Mouse (Mus musculus) kidney, postnatal 10 days (tissue): ENCODE results near the gene Vapa.
"Not testable (repeated sequence)": the region's sequence is repeated elsewhere in the genome, so short reads cannot be mapped to it uniquely, and the experiment has no call there.

ENCODE experiments used
- DNase-seq: peaks from one replicate; pipeline ENCODE4 v3.0.0; 2021; ENCODE audit warnings: mixed read lengths

Vapa gene

GRCm38 (mm10) chr17:65562761-65563160 is 50.6 kb downstream of the Vapa start:
- peak; percentile 84 for DNase-seq

- DNase-seq = no peak
These were observed 51.9 kb downstream of the Vapa start for GRCm38 (mm10) chr17:65561361-65562015.

GRCm38 (mm10) chr17:65559273-65559672 is 54.1 kb downstream of the Vapa start:
- no peak for DNase-seq

GRCm38 (mm10) chr17:65558788-65559187 is 54.6 kb downstream of the Vapa start:
- DNase-seq = no peak

- peak; percentile 71 for DNase-seq
These were observed 55.1 kb downstream of the Vapa start for GRCm38 (mm10) chr17:65558217-65558616.

- no peak for DNase-seq
These were observed 56.1 kb downstream of the Vapa start for GRCm38 (mm10) chr17:65557212-65557611.

GRCm38 (mm10) chr17:65556798-65557197 is 56.6 kb downstream of the Vapa start:
- no peak for DNase-seq

GRCm38 (mm10) chr17:65552426-65552997 is 60.8 kb downstream of the Vapa start:
- DNase-seq = no peak

GRCm38 (mm10) chr17:65550357-65550756 is 63.0 kb downstream of the Vapa start:
- DNase-seq = no peak

GRCm38 (mm10) chr17:65548698-65549365 is 64.5 kb downstream of the Vapa start:
- no peak for DNase-seq

GRCm38 (mm10) chr17:65546221-65546620 is 67.1 kb downstream of the Vapa start:
- DNase-seq = not testable (repeated sequence)

- DNase-seq = peak; percentile 57
These were observed 72.7 kb downstream of the Vapa start, which contains the start of gene Tmem232 for GRCm38 (mm10) chr17:65540441-65541272. Gene Tmem232, minus strand, starts transcription at chr17:65540782.

GRCm38 (mm10) chr17:65536156-65536555 is 77.2 kb downstream of the Vapa start:
- peak; percentile 63 for DNase-seq

- not testable (repeated sequence) for DNase-seq
These were observed 81.0 kb downstream of the Vapa start for GRCm38 (mm10) chr17:65532381-65532780.
